ENCODE assay signal across 9 mouse cellular contexts in genomic region chr7:73036801-73037555, GRCm38 (mm10).
DNase-seq lines count a peak whose midpoint lies in the region; ATAC-seq and TF ChIP-seq lines count a peak whose summit lies in the region.
"Had no signal": no experiment of that assay in that cellular context is flagged by ENCODE, and none has a peak within 500 bp of the region (broad histone marks: within the 10 kb centered on the region; RNA-seq: fewer than 3 reads in every experiment).

No protein-coding gene starts in this region.

- WGBS in heart, adult 2 months, result 28% methylated on average over 20 of the region's 20 CpGs
- WGBS in kidney, embryonic 16.5 days, result 26% methylated on average over 20 of the region's 20 CpGs
- 22% methylated on average over 20 of the region's 20 CpGs for WGBS in stomach, postnatal 0 days

- TF ChIP-seq CTCF in heart, adult 2 months (IDR thresholded peaks at IDR 0.05), result peak; percentile 52
- peak; percentile 52 for TF ChIP-seq CTCF in stomach, postnatal 0 days (IDR thresholded peaks at IDR 0.05; ENCODE audit: low read depth)

- peak overlapping the region; percentile 60 for H3K27ac ChIP-seq in heart, adult 2 months
- H3K27ac ChIP-seq in kidney, embryonic 16.5 days (ENCODE audit: low read length), result no peak overlapping the region
- H3K27ac ChIP-seq in stomach, postnatal 0 days (replicated peaks), result peak overlapping the region; percentile 53
- H3K27ac ChIP-seq: liver, embryonic 13.5 days had no signal

- DNase-seq in cerebellum, postnatal 25 days, result peak; percentile 17 to 30
- DNase-seq in cerebellum, adult 9-11 months, result no peak
- DNase-seq in adrenal gland, postnatal 25 days, result peak; percentile 36
- DNase-seq in heart, adult 2 months, result peak; percentile 78 to 88
- peak; percentile 73 to 75 for DNase-seq in lung, adult 18-20 months
- DNase-seq in stomach, postnatal 0 days (ENCODE audit: low spot score), result peak; percentile 73
- DNase-seq: liver, embryonic 13.5 days had no signal

- no peak for TF ChIP-seq POLR2A in heart, adult 2 months (IDR thresholded peaks at IDR 0.05; ENCODE audit: insufficient read depth, low read depth, low read length)

- H3K9me3 ChIP-seq in kidney, embryonic 16.5 days (ENCODE audit: low read length), result no peaks in the 10 kb centered on the region
- H3K9me3 ChIP-seq in stomach, postnatal 0 days (ENCODE audit: control insufficient read depth, low read length), result no peaks in the 10 kb centered on the region

- H3K27me3 ChIP-seq in heart, adult 2 months (ENCODE audit: control insufficient read depth, insufficient read depth, low read length), result no peaks in the 10 kb centered on the region
- no peaks in the 10 kb centered on the region for H3K27me3 ChIP-seq in kidney, embryonic 16.5 days (ENCODE audit: insufficient read depth, low read length)
- no peaks in the 10 kb centered on the region for H3K27me3 ChIP-seq in stomach, postnatal 0 days (ENCODE audit: control insufficient read depth, insufficient read depth, low read length)
- H3K27me3 ChIP-seq: liver, embryonic 13.5 days had no signal

- no peak overlapping the region for H3K4me3 ChIP-seq in heart, adult 2 months
- H3K4me3 ChIP-seq in kidney, embryonic 16.5 days (ENCODE audit: low read length), result no peak overlapping the region
- H3K4me3 ChIP-seq in stomach, postnatal 0 days (ENCODE audit: low read depth, low read length), result no peak overlapping the region
- H3K4me3 ChIP-seq: liver, embryonic 13.5 days had no signal

- no peaks in the 10 kb centered on the region for H3K79me2 ChIP-seq in heart, adult 2 months (replicated peaks; ENCODE audit: control insufficient read depth, insufficient read depth, low read length)

- H3K4me2 ChIP-seq in kidney, embryonic 16.5 days (replicated peaks; ENCODE audit: low read depth, low read length), result 0 out of 2 replicates have a peak overlapping the region, but pooled peaks have one; percentile 4
- no peak overlapping the region; the same call in 1 of the 2 replicates for H3K4me2 ChIP-seq in stomach, postnatal 0 days (replicated peaks; ENCODE audit: low read depth)
- H3K4me2 ChIP-seq: liver, embryonic 13.5 days had no signal

- 0 out of 2 replicates have a peak, but pooled peaks have one; percentile 24 for ATAC-seq in kidney, embryonic 16.5 days (ENCODE audit: low FRiP score, low TSS enrichment)
- peak; percentile 71 for ATAC-seq in stomach, postnatal 0 days (ENCODE audit: low FRiP score, low TSS enrichment)
- ATAC-seq in erythroid progenitor cell, adult 5-6 weeks (replicated peaks; ENCODE audit: low FRiP score, poor library complexity, severe bottlenecking), result no peak

- no peak overlapping the region for H3K9ac ChIP-seq in heart, adult 2 months (ENCODE audit: low read depth, low read length)
- no peak overlapping the region for H3K9ac ChIP-seq in kidney, embryonic 16.5 days (replicated peaks; ENCODE audit: low read length)
- no peak overlapping the region for H3K9ac ChIP-seq in stomach, postnatal 0 days (ENCODE audit: low read length)
- H3K9ac ChIP-seq: liver, embryonic 13.5 days had no signal

- H3K36me3 ChIP-seq in heart, adult 2 months (ENCODE audit: control insufficient read depth, insufficient read depth, low read length), result no peaks in the 10 kb centered on the region
- no peaks in the 10 kb centered on the region for H3K36me3 ChIP-seq in kidney, embryonic 16.5 days (ENCODE audit: insufficient read depth, low read length)
- H3K36me3 ChIP-seq in stomach, postnatal 0 days (ENCODE audit: control insufficient read depth, insufficient read depth, low read length), result no peaks in the 10 kb centered on the region
- H3K36me3 ChIP-seq: liver, embryonic 13.5 days had no signal

- intact Hi-C loops in heart, adult 2 months (cut with DNase I), result loop anchor here (10.0 kb wide), 1 partner anchor 238 kb away; no protein-coding TSS in a partner anchor

- peak; percentile 91 for TF ChIP-seq EP300 in heart, adult 2 months (IDR thresholded peaks at IDR 0.05; ENCODE audit: insufficient read depth, low read depth, low read length)
- no peak for TF ChIP-seq EP300 in stomach, postnatal 0 days (optimal IDR thresholded peaks at IDR 0.05)

- H3K4me1 ChIP-seq in heart, adult 2 months (ENCODE audit: control insufficient read depth, insufficient read depth, low read length), result peaks cover 6% of the 10 kb centered on the region
- H3K4me1 ChIP-seq in kidney, embryonic 16.5 days (ENCODE audit: insufficient read depth, low read length), result peaks cover 16% of the 10 kb centered on the region
- peaks cover 4% of the 10 kb centered on the region; the same call in 1 of the 2 replicates for H3K4me1 ChIP-seq in stomach, postnatal 0 days (replicated peaks; ENCODE audit: control insufficient read depth, insufficient read depth)
- H3K4me1 ChIP-seq: liver, embryonic 13.5 days had no signal
